Mouse (Mus musculus) spleen, adult 2 months (tissue): Measurements from ENCODE around the gene Gm16503. TPM values are rescaled to one million over a fixed set of nuclear protein-coding genes. Genes with fewer than 3 reads are reported as not detected.
"Not testable (repeated sequence)": the region's sequence is repeated elsewhere in the genome, so short reads cannot be mapped to it uniquely, and the experiment has no call there.

Experiments
- DNase-seq, 2 experiments: peaks; one replicate each; pipeline versions ENCODE4 v3.0.0 to v3.0.0-alpha.2; 2012 to 2021; ENCODE audit warnings: low spot score in 2 of 2, low read depth in 1 of 2
- H3K27ac ChIP-seq: fragments of 200-500 bp; 2 replicates; pipeline ENCODE4 v1.5.1; 2012; ENCODE audit warnings: low read length, inconsistent platforms; ENCODE audit not compliant: insufficient read depth
- H3K27me3 ChIP-seq: fragments of 200-500 bp; 2 replicates; pipeline ENCODE4 v1.6.1; 2012; ENCODE audit warnings: mild to moderate bottlenecking, moderate library complexity, low read length, inconsistent platforms; ENCODE audit not compliant: control insufficient read depth, insufficient read depth
- H3K36me3 ChIP-seq: fragments of 200-500 bp; 2 replicates; pipeline ENCODE4 v1.6.1; 2012; ENCODE audit warnings: mild to moderate bottlenecking, low read length, inconsistent platforms; ENCODE audit not compliant: control insufficient read depth, insufficient read depth
- H3K4me1 ChIP-seq: fragments of 200-500 bp; 2 replicates; pipeline ENCODE4 v1.6.1; 2011; ENCODE audit warnings: inconsistent platforms; ENCODE audit not compliant: control insufficient read depth, insufficient read depth, insufficient read length
- H3K4me3 ChIP-seq: fragments of 200-500 bp; 2 replicates; pipeline ENCODE4 v1.5.1; 2011; ENCODE audit warnings: mild to moderate bottlenecking, inconsistent platforms; ENCODE audit not compliant: insufficient read depth, insufficient read length; ENCODE audit errors: extremely low read depth
- CTCF ChIP-seq: fragments of 200-500 bp; IDR thresholded peaks from 2 replicates; pipeline ENCODE4 v1.5.1; 2011; ENCODE audit warnings: mild to moderate bottlenecking, inconsistent platforms; ENCODE audit not compliant: insufficient read depth, insufficient read length, insufficient replicate concordance; ENCODE audit errors: extremely low read depth
- POLR2A ChIP-seq: fragments of 200-500 bp; IDR thresholded peaks from 2 replicates; pipeline ENCODE4 v1.6.1; 2011; ENCODE audit warnings: low read depth, low read length, inconsistent platforms
- WGBS: fragments of 180-500 bp; shearing (Covaris S2); methylation state at CpG from one replicate; pipeline ENCODE4 v1.1.7; 2018; 5-methylcytosine and 5-hydroxymethylcytosine counted together
- polyA plus RNA-seq: library from polyadenylated mRNA; depleted of rRNA; stranded (reverse); fragments of >200 nt; gene quantifications from 2 replicates; pipeline ENCODE4 v1.2.3, GENCODE M21; 2012; rRNA removed

The Gm16503 gene
- not detected in 2 replicates for polyA plus RNA-seq

DNA sequence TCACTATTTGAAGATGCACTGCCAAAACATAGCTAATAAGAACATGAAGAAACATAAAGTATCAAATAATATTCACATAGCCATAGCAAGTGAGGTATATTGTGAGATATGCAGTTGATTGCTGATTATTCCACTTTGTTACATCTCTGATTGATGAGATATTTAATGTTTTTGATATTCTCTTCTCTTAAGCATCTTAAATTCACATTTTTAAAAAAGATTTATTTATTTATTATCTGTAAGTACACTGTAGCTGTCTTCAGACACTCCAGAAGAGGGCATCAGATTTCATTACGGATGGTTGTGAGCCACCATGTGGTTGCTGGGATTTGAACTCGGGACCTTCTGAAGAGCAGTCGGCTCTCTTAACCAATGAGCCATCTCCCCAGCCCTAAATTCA lies at the start of gene Gm16503:
TSS of gene Gm16503 (plus strand) at position 301 of the 400 bp plus-strand sequence.
- not testable (repeated sequence) for H3K4me1 ChIP-seq, H3K4me3 ChIP-seq, DNase-seq, H3K27ac ChIP-seq, H3K27me3 ChIP-seq, H3K36me3 ChIP-seq
- 87% methylated on average over 3 of the region's 3 CpGs for WGBS

- H3K4me3 ChIP-seq, H3K27ac ChIP-seq, H3K27me3 ChIP-seq, H3K36me3 ChIP-seq, DNase-seq, H3K4me1 ChIP-seq: not testable (repeated sequence)
- WGBS: 79% methylated on average over 7 of the region's 7 CpGs
Measured at GRCm38 (mm10) chr4:147492117-147492516, 47.9 kb upstream of the Gm16503 start, which contains the start of gene Zfp982. TSS of gene Zfp982 (plus strand) at chr4:147492417.

DNA sequence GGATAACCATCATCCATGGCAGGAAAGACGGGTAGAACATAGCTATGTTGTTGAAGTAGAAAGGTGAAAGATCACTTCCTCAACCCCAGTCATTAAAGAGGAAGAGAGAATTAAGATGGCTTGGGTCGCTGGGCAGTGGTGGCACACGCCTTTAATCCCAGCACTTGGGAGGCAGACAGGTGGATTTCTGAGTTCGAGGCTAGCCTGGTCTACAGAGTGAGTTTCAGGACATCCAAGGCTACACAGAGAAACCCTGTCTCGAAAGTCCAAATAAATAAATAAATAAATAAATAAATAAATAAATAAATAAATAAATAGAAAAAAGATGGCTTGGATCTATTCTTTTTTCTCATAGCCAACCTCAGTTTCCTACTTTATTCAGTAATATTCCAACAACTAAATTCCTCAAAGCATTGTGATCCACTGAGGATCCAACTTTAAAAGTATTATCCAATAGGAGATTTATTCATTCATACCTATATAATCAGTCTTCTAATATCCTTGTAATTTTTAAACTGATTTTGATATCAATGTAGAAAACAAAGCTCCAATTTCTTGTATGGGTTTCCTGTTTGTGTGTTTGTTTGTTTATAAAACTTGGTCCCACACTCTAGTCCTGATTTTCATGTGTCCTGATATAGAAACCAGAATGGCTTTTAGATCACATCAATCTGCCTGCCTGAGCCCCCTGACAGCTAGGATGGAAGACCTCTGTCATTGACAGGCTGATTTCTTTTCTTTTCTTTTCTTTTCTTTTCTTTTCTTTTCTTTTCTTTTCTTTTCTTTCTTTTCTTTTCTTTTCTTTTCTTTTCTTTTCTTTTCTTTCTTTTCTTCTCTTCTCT lies 41.0 kb upstream of the Gm16503 start:
- not testable (repeated sequence) for H3K4me3 ChIP-seq, H3K36me3 ChIP-seq, H3K4me1 ChIP-seq, H3K27ac ChIP-seq, H3K27me3 ChIP-seq, DNase-seq
- 84% methylated on average over 5 of the region's 5 CpGs for WGBS

DNA sequence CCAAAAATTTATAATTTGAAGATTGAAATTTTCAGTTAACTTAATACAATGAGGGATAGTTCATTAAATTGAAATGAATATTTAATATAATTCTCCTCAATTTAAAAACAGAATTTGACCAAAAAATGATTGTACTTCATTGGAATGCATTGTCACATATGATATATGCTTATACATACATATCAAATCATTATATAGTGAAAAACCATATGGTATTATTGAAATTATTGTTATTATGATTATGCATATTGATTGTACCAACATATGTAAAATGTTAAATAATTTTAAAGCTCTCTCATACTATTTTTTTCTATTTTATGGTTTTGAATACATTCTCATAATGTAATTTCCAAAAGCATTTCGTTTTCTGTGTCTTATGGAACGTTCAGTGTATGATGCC lies 30.8 kb upstream of the Gm16503 start:
- Histone ChIP-seq H3K27ac (no peak overlapping the region), H3K4me1 (no peaks in the 10 kb centered on the region), H3K36me3 (no peaks in the 10 kb centered on the region), H3K4me3 (no peak overlapping the region; the same call in 1 of the 2 replicates), H3K27me3 (no peaks in the 10 kb centered on the region)
- DNase-seq: no peak
- TF ChIP-seq POLR2A: no peak
- no peak for TF ChIP-seq CTCF
- WGBS: 75% methylated on average over 2 of the region's 2 CpGs

- Histone ChIP-seq H3K27ac (no peak overlapping the region), H3K4me3 (no peak overlapping the region), H3K4me1 (no peaks in the 10 kb centered on the region), H3K36me3 (no peaks in the 10 kb centered on the region), H3K27me3 (no peaks in the 10 kb centered on the region)
- no peak for DNase-seq
- WGBS: 66% methylated on average over 2 of the region's 2 CpGs
- TF ChIP-seq POLR2A (no peak), CTCF (no peak)
Measured at GRCm38 (mm10) chr4:147518981-147519380, 21.0 kb upstream of the Gm16503 start.

- Histone ChIP-seq H3K36me3 (no peaks in the 10 kb centered on the region), H3K27me3 (no peaks in the 10 kb centered on the region), H3K4me1 (no peaks in the 10 kb centered on the region), H3K27ac (no peak overlapping the region), H3K4me3 (no peak overlapping the region)
- DNase-seq: no peak
- TF ChIP-seq POLR2A: no peak
- TF ChIP-seq CTCF: no peak
Measured at GRCm38 (mm10) chr4:147520100-147520499, 19.9 kb upstream of the Gm16503 start.

GRCm38 (mm10) chr4:147525125-147525524 lies 14.9 kb upstream of the Gm16503 start:
- no peak overlapping the region for H3K27ac ChIP-seq
- H3K27me3 ChIP-seq: no peaks in the 10 kb centered on the region
- no peak for DNase-seq
- no peak overlapping the region for H3K4me3 ChIP-seq
- no peaks in the 10 kb centered on the region for H3K4me1 ChIP-seq
- 83% methylated on average over 1 of the region's 1 CpGs for WGBS
- TF ChIP-seq POLR2A: no peak
- TF ChIP-seq CTCF: no peak
- H3K36me3 ChIP-seq: no peaks in the 10 kb centered on the region
